Mouse (Mus musculus) CH12.LX (cell line): ENCODE data around the gene Elf5.

Source experiments
- BHLHE40 ChIP-seq: IDR thresholded peaks from 2 replicates; pipeline ENCODE4 v1.6.1; 2011; ENCODE audit warnings: mild to moderate bottlenecking, low read depth, low read length, improper control_type of control experiment
- CTCF ChIP-seq, 2 experiments: IDR thresholded peaks in 1 of 2; conservative IDR thresholded peaks in 1 of 2; 2 replicates each; pipeline ENCODE4 v1.5.1; 2011 to 2012; ENCODE audit warnings: low read depth in 2 of 2, low read length in 2 of 2, improper control_type of control experiment in 1 of 2, inconsistent platforms in 1 of 2, mild to moderate bottlenecking in 1 of 2, moderate library complexity in 1 of 2
- E2F4 ChIP-seq: IDR thresholded peaks from 2 replicates; pipeline ENCODE4 v1.6.1; 2011; ENCODE audit warnings: low read depth, low read length, improper control_type of control experiment; ENCODE audit not compliant: insufficient replicate concordance
- EP300 ChIP-seq: IDR thresholded peaks from 2 replicates; pipeline ENCODE4 v1.6.1; 2011; ENCODE audit warnings: low read length, improper control_type of control experiment
- HCFC1 ChIP-seq: IDR thresholded peaks from 2 replicates; pipeline ENCODE4 v1.6.1; 2012; ENCODE audit warnings: low read depth, mild to moderate bottlenecking, inconsistent platforms, low read length, improper control_type of control experiment
- IRF4 ChIP-seq: IDR thresholded peaks from 2 replicates; pipeline ENCODE4 v1.6.1; 2014; ENCODE audit warnings: low read depth, mild to moderate bottlenecking, inconsistent platforms, low read length, improper control_type of control experiment
- JUND ChIP-seq: conservative IDR thresholded peaks from 2 replicates; pipeline ENCODE4 v1.6.1; 2011; ENCODE audit warnings: low read depth, low read length, improper control_type of control experiment
- MYC ChIP-seq: IDR thresholded peaks from 2 replicates; pipeline ENCODE4 v1.6.1; 2011; ENCODE audit warnings: low read depth, mild to moderate bottlenecking, improper control_type of control experiment, low read length
- POLR2A ChIP-seq: IDR thresholded peaks from 2 replicates; pipeline ENCODE4 v1.6.1; 2011; ENCODE audit warnings: low read depth, mild to moderate bottlenecking, improper control_type of control experiment, low read length
- SMC3 ChIP-seq: IDR thresholded peaks from 2 replicates; pipeline ENCODE4 v1.6.1; 2011; ENCODE audit warnings: low read depth, low read length, improper control_type of control experiment
- USF1 ChIP-seq: IDR thresholded peaks from 2 replicates; pipeline ENCODE4 v1.6.1; 2014; ENCODE audit warnings: low read depth, mild to moderate bottlenecking, inconsistent platforms, low read length, improper control_type of control experiment
- ZKSCAN1 ChIP-seq: IDR thresholded peaks from 2 replicates; pipeline ENCODE4 v1.6.1; 2012; ENCODE audit warnings: low read depth, inconsistent platforms, low read length, improper control_type of control experiment, borderline replicate concordance
- ZMIZ1 ChIP-seq: IDR thresholded peaks from 2 replicates; pipeline ENCODE4 v1.6.1; 2012; ENCODE audit warnings: low read depth, mild to moderate bottlenecking, inconsistent platforms, low read length, improper control_type of control experiment

GRCm38 (mm10) chr2:103430712-103431111, 19.2 kb downstream of the Elf5 start:
- TF ChIP-seq EP300: no peak
- no peak for TF ChIP-seq E2F4
- TF ChIP-seq BHLHE40: no peak
- no peak for TF ChIP-seq CTCF (conservative IDR thresholded peaks at IDR 0.05 in 1 of 2, IDR thresholded peaks at IDR 0.05 in 1 of 2; ENCODE audit: low read depth in 2 of 2, low read length in 2 of 2)
- TF ChIP-seq SMC3: no peak
- no peak for TF ChIP-seq POLR2A
- no peak for TF ChIP-seq ZMIZ1
- TF ChIP-seq JUND: no peak
- TF ChIP-seq ZKSCAN1: no peak
- TF ChIP-seq IRF4: no peak
- TF ChIP-seq MYC: no peak
- TF ChIP-seq HCFC1: no peak
- TF ChIP-seq USF1: no peak
